Mouse (Mus musculus) kidney, adult 10 weeks (tissue): Measurements from ENCODE around the gene Olfr1471. TPM values are rescaled to one million over a fixed set of nuclear protein-coding genes. Genes with fewer than 3 reads are reported as not detected.

Source experiments
- polyA plus RNA-seq: library from polyadenylated mRNA; stranded (reverse); fragments of 350-450 nt; fragmentation: Illumina TruSeq; extraction: RNeasy Lipid Tissue Mini Kit (QIAGEN cat#74804); gene quantifications from one replicate; pipeline ENCODE4 v1.2.3, GENCODE M21; 2014; ENCODE audit warnings: low read depth, low replicate concordance

Gene Olfr1471
- polyA plus RNA-seq = not detected

GRCm38 (mm10) chr19:13443109-13443508 lies at the start of gene Olfr1471:
TSS of gene Olfr1471 (plus strand) at chr19:13443409.

GRCm38 (mm10) chr19:13407549-13407948 lies 35.7 kb upstream of the Olfr1471 start, which contains the start of gene Olfr1469:
TSS of gene Olfr1469 (plus strand) at chr19:13407849.

GRCm38 (mm10) chr19:13455986-13456385 lies 12.8 kb downstream of the Olfr1471 start, which contains the start of gene Olfr1472:
TSS of gene Olfr1472 (minus strand) at chr19:13456086.

DNA sequence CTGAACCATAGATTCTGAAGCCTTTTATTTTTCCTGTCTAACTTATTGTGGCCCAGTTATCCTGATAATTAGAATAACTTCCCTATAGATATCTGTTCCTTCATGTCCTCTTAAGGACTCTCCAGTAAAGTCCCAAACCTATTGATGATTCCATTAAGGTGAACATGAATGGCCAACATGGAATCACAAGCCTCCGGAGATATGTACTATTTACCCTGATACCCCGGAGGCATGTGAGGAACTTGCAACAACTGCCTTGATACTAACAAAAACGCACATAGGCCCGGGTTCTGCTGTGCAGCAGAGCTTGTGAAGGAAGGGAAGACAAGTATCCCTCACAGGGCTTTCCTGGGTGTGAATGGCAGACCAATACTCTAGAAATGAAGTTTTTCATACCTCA lies 26.1 kb downstream of the Olfr1471 start, which contains the start of gene Olfr1474:
Olfr1474 (plus strand) TSS at position 301 of the 400 bp plus-strand sequence.

GRCm38 (mm10) chr19:13480096-13480495 lies 36.9 kb downstream of the Olfr1471 start, which contains the start of gene Olfr1475:
TSS of gene Olfr1475 (minus strand) at chr19:13480196.

GRCm38 (mm10) chr19:13500246-13500645 lies 57.0 kb downstream of the Olfr1471 start, which contains the start of gene Olfr1477:
TSS of gene Olfr1477 (plus strand) at chr19:13500546.

Other genes starting within 250 kb of the Olfr1471 start
- not detected for gene Olfr1463, start 212.1 kb upstream of the Olfr1471 start, polyA plus RNA-seq
- not detected for gene Olfr1465, start 127.9 kb upstream of the Olfr1471 start, polyA plus RNA-seq
- not detected for gene Olfr1466, start 104.5 kb upstream of the Olfr1471 start, polyA plus RNA-seq
- gene Olfr1467, start 81.2 kb upstream of the Olfr1471 start, polyA plus RNA-seq = not detected
- gene Olfr1469, start 35.6 kb upstream of the Olfr1471 start, polyA plus RNA-seq = not detected
- gene Olfr1472, start 12.7 kb downstream of the Olfr1471 start, polyA plus RNA-seq = not detected
- gene Olfr1474, start 26.2 kb downstream of the Olfr1471 start, polyA plus RNA-seq = not detected
- not detected for gene Olfr1475, start 36.8 kb downstream of the Olfr1471 start, polyA plus RNA-seq
- gene Olfr1477, start 57.1 kb downstream of the Olfr1471 start, polyA plus RNA-seq = not detected
- gene Olfr1480, start 84.5 kb downstream of the Olfr1471 start, polyA plus RNA-seq = not detected
- gene Olfr1484, start 140.1 kb downstream of the Olfr1471 start, polyA plus RNA-seq = not detected
- not detected for gene Olfr1487, start 174.0 kb downstream of the Olfr1471 start, polyA plus RNA-seq
- not detected for gene Olfr1489, start 188.2 kb downstream of the Olfr1471 start, polyA plus RNA-seq
- not detected for gene Olfr1490, start 207.7 kb downstream of the Olfr1471 start, polyA plus RNA-seq